Comparison of ENCODE assay signal across 25 mouse cellular contexts in genomic region chr9:80705264-80705663, GRCm38 (mm10).
A peak's percentile ranks its signal among the peaks of the same experiment; 100 is the strongest.
DNase-seq lines count a peak whose midpoint lies in the region; ATAC-seq and TF ChIP-seq lines count a peak whose summit lies in the region.
"Had no signal": no experiment of that assay in that cellular context is flagged by ENCODE, and none has a peak within 500 bp of the region (broad histone marks: within the 10 kb centered on the region; RNA-seq: fewer than 3 reads in every experiment).

No protein-coding gene starts in this region.

- DNase-seq in frontal cortex, adult 2 months (ENCODE audit: extremely low spot score in 1 of 2, low spot score in 1 of 2), result peak; percentile 7 to 11
- no peak for DNase-seq in frontal cortex, postnatal 25 days (ENCODE audit: low spot score in 2 of 2)
- peak; percentile 41 for DNase-seq in heart, postnatal 0 days (ENCODE audit: low spot score)
- no peak for DNase-seq in heart, postnatal 10 days
- DNase-seq in Muller cell, postnatal 12 days (ENCODE audit: inconsistent ontology term), result peak; percentile 60
- peak; percentile 30 for DNase-seq in brain, adult 2 months (ENCODE audit: low read depth, low spot score)
- DNase-seq: adrenal gland, adult 8-10 months; adrenal gland, postnatal 25 days; cerebellum, adult 18-20 months; cerebellum, adult 9-10 months; cerebellum, postnatal 14 days; gastrocnemius, postnatal 25 days; heart, adult 2 months; heart, postnatal 36 days; kidney, adult 2 months had no signal

- 85% methylated on average over 2 of the region's 2 CpGs for WGBS in heart, postnatal 0 days

- H3K4me2 ChIP-seq in heart, postnatal 0 days (ENCODE audit: low read depth, low read length), result no peak overlapping the region
- H3K4me2 ChIP-seq: heart, embryonic 13.5 days; hindbrain, embryonic 14.5 days had no signal

- H3K9me3 ChIP-seq in heart, postnatal 0 days (replicated peaks; ENCODE audit: control insufficient read depth, low read length), result no peaks in the 10 kb centered on the region
- H3K9me3 ChIP-seq: heart, embryonic 10.5 days; heart, embryonic 13.5 days had no signal

- no peak for ATAC-seq in heart, postnatal 0 days (ENCODE audit: insufficient read depth, low read depth)
- no peak for ATAC-seq in megakaryocyte, adult 5-6 weeks (ENCODE audit: poor library complexity, severe bottlenecking)
- ATAC-seq: activated CD4-positive, CD25-positive, alpha-beta regulatory T cell, adult 4 months; CD4-positive, CD25-positive, alpha-beta regulatory T cell, adult 4 months; forebrain, embryonic 14.5 days; hindbrain, postnatal 0 days; inflammation-experienced regulatory T-cells, adult 6 months; intestine, embryonic 16.5 days had no signal

- no peak for TF ChIP-seq EP300 in heart, postnatal 0 days (IDR thresholded peaks at IDR 0.05; ENCODE audit: low read depth)

- no peaks in the 10 kb centered on the region for H3K4me1 ChIP-seq in heart, postnatal 0 days (ENCODE audit: control insufficient read depth, insufficient read depth)
- H3K4me1 ChIP-seq: heart, embryonic 10.5 days; heart, embryonic 13.5 days had no signal

- intact Hi-C loops in heart, postnatal 10 days (cut with DNase I), result no loop called here

- H3K27me3 ChIP-seq in heart, postnatal 0 days (ENCODE audit: control insufficient read depth, insufficient read depth, low read length), result no peaks in the 10 kb centered on the region
- H3K27me3 ChIP-seq: heart, embryonic 13.5 days had no signal

- H3K27ac ChIP-seq in heart, postnatal 0 days (ENCODE audit: low read depth), result no peak overlapping the region
- H3K27ac ChIP-seq: heart, adult 2 months; heart, embryonic 10.5 days; heart, embryonic 13.5 days; hindbrain, embryonic 14.5 days; hindbrain, postnatal 0 days had no signal

- no peak overlapping the region for H3K9ac ChIP-seq in heart, postnatal 0 days (replicated peaks; ENCODE audit: low read depth, low read length)
- H3K9ac ChIP-seq: heart, embryonic 13.5 days; hindbrain, embryonic 14.5 days had no signal

- H3K36me3 ChIP-seq in heart, postnatal 0 days (replicated peaks; ENCODE audit: control insufficient read depth, insufficient read depth, low read length), result no peaks in the 10 kb centered on the region
- H3K36me3 ChIP-seq: heart, embryonic 10.5 days; heart, embryonic 13.5 days had no signal

- no peak overlapping the region for H3K4me3 ChIP-seq in heart, postnatal 0 days (ENCODE audit: low read depth, low read length)
- H3K4me3 ChIP-seq: heart, adult 2 months; heart, embryonic 10.5 days; heart, embryonic 13.5 days had no signal

- no peak for TF ChIP-seq CTCF in heart, postnatal 0 days (IDR thresholded peaks at IDR 0.05; ENCODE audit: low read depth)

Comparison
In these comparisons a context has a peak if more than half of its experiments do, and no peak if none do; other contexts are left out.
1. DNase-seq: peak in frontal cortex, adult 2 months (2 of 2), heart, postnatal 0 days (single experiment), Muller cell, postnatal 12 days (single experiment) and brain, adult 2 months (single experiment); none in frontal cortex, postnatal 25 days (0 of 2) and heart, postnatal 10 days (0 of 2).